Mouse (Mus musculus) embryonic facial prominence, embryonic 13.5 days (tissue): ENCODE measurements at regions not wholly inside any gene's neighbourhood (a gene's known extent, or its start where the extent isn't known, plus 50 kb on each side); places are given as distances from the start of the nearest gene placed in this dataset.

Experiments
- ATAC-seq: fragments of 200-750 bp; cut with Nextera tagmentation; 2 replicates; pipeline ENCODE4 v1.8.0; 2017; ENCODE audit warnings: low read depth; ENCODE audit not compliant: insufficient number of reproducible peaks, insufficient read depth, low FRiP score, low TSS enrichment
- H3K27ac ChIP-seq: fragments of 300-500 bp; sonication (generic); 2 replicates; pipeline ENCODE4 v1.5.1; 2015; ENCODE audit warnings: moderate library complexity, mild to moderate bottlenecking, inconsistent platforms
- H3K27me3 ChIP-seq: fragments of 300-500 bp; sonication (generic); 2 replicates; pipeline ENCODE4 v1.6.1; 2015; ENCODE audit warnings: mild to moderate bottlenecking, inconsistent platforms
- H3K36me3 ChIP-seq: fragments of 300-500 bp; sonication (generic); 2 replicates; pipeline ENCODE4 v1.6.1; 2015; ENCODE audit warnings: mild to moderate bottlenecking, inconsistent platforms
- H3K4me1 ChIP-seq: fragments of 300-500 bp; sonication (generic); 2 replicates; pipeline ENCODE4 v1.6.1; 2015; ENCODE audit warnings: inconsistent platforms
- H3K4me2 ChIP-seq: fragments of 300-500 bp; sonication (generic); 2 replicates; pipeline ENCODE4 v1.6.1; 2015; ENCODE audit warnings: moderate library complexity, mild to moderate bottlenecking, inconsistent platforms
- H3K4me3 ChIP-seq: fragments of 300-500 bp; sonication (generic); 2 replicates; pipeline ENCODE4 v1.5.1; 2015; ENCODE audit warnings: mild to moderate bottlenecking, inconsistent platforms
- H3K9ac ChIP-seq: fragments of 300-500 bp; sonication (generic); 2 replicates; pipeline ENCODE4 v1.6.1; 2015; ENCODE audit warnings: mild to moderate bottlenecking, inconsistent platforms
- H3K9me3 ChIP-seq: fragments of 300-500 bp; sonication (generic); 2 replicates; pipeline ENCODE4 v1.6.1; 2016; ENCODE audit warnings: inconsistent platforms
- WGBS: fragments of 180-500 bp; shearing (Covaris S2); methylation state at CpG from one replicate; pipeline ENCODE4 v1.1.7; 2015; ENCODE audit warnings: mixed read lengths; 5-methylcytosine and 5-hydroxymethylcytosine counted together

- Histone ChIP-seq H3K4me3 (no peak overlapping the region), H3K36me3 (no peaks in the 10 kb centered on the region), H3K9me3 (no peaks in the 10 kb centered on the region), H3K4me2 (no peak overlapping the region), H3K4me1 (no peaks in the 10 kb centered on the region), H3K27me3 (no peaks in the 10 kb centered on the region), H3K27ac (no peak overlapping the region), H3K9ac (no peak overlapping the region)
- no peak for ATAC-seq
- WGBS = 67% methylated on average over 9 of the region's 9 CpGs
Measured at GRCm38 (mm10) chr7:69890503-69891061, 476.0 kb downstream of the Nr2f2 start.

GRCm38 (mm10) chr7:69888251-69888650, 478.3 kb downstream of the Nr2f2 start:
- H3K27ac ChIP-seq = no peak overlapping the region
- WGBS = 86% methylated on average over 7 of the region's 7 CpGs

GRCm38 (mm10) chr7:69877031-69877430, 489.5 kb downstream of the Nr2f2 start:
- ATAC-seq = no peak
- Histone ChIP-seq H3K4me3 (no peak overlapping the region), H3K9me3 (no peaks in the 10 kb centered on the region), H3K27me3 (no peaks in the 10 kb centered on the region), H3K4me1 (no peaks in the 10 kb centered on the region), H3K36me3 (no peaks in the 10 kb centered on the region), H3K27ac (no peak overlapping the region), H3K9ac (no peak overlapping the region), H3K4me2 (no peak overlapping the region)

More at GRCm38 (mm10) chr7:69888251-69888650, 478.3 kb downstream of the Nr2f2 start:
- Histone ChIP-seq H3K27me3 (no peaks in the 10 kb centered on the region), H3K36me3 (no peaks in the 10 kb centered on the region), H3K4me2 (no peak overlapping the region), H3K4me1 (no peaks in the 10 kb centered on the region), H3K9me3 (no peaks in the 10 kb centered on the region), H3K4me3 (no peak overlapping the region), H3K9ac (no peak overlapping the region)
- no peak for ATAC-seq

DNA sequence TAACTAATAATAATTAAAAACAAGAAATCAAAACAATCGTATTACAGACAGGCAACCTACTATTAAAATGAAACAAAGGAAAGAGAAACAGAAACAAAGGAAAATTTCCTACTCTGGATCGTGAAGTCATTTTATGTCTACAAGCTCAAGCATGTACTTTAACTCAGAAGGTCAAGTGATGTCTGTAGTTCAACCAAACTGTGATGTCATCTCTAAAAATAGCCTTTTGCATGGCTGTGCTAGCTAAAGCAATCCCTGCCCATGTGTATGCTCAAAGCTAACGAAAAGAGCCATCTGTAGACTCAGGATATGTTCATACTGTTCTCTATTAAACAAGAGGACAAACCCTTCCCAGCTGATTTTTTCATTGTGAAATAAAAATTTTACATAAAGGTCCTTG, 500.7 kb downstream of the Nr2f2 start:
- Histone ChIP-seq H3K27me3 (no peaks in the 10 kb centered on the region), H3K9me3 (no peaks in the 10 kb centered on the region), H3K27ac (no peak overlapping the region), H3K4me2 (no peak overlapping the region), H3K4me3 (no peak overlapping the region), H3K36me3 (no peaks in the 10 kb centered on the region), H3K9ac (no peak overlapping the region), H3K4me1 (no peaks in the 10 kb centered on the region)
- no peak for ATAC-seq
- WGBS = 88% methylated on average over 3 of the region's 3 CpGs

DNA sequence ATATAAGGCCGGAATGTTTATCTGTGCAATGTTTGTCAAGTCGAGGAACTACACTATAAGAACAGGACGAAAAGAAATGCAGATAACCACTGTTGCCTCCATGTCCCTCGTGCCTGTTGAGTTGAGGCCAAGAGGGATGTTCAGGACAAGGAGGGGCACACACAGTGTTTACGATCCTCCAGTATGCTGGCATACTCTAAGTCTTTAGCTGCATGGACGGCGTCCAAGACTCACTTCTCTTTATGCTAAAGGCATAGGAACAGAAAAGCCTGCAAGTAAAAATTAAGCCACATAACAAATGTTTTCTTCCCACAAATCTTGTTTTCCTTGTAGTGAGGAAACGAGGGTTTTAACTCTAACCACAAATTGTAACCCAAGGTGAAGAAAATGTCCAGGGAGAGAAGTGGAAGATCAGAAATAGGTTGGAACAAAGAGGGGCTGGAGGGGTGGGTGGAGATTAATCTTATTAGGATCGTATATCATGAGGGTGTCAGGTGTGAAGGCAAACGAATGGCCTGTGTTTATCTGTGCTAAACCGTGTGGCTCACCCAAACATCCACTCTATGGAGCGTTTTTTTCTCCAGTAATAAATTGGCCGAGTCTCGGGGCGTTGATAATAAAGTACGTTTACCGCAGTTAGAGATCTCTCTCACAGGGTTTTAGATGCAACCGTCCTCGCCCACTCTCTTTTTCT, 521.8 kb downstream of the Nr2f2 start:
- WGBS = 69% methylated on average over 19 of the region's 19 CpGs
- Histone ChIP-seq H3K36me3 (no peaks in the 10 kb centered on the region), H3K9me3 (no peaks in the 10 kb centered on the region), H3K9ac (no peak overlapping the region), H3K27me3 (no peaks in the 10 kb centered on the region), H3K27ac (no peak overlapping the region), H3K4me1 (no peaks in the 10 kb centered on the region), H3K4me2 (no peak overlapping the region), H3K4me3 (no peak overlapping the region)
- no peak for ATAC-seq

DNA sequence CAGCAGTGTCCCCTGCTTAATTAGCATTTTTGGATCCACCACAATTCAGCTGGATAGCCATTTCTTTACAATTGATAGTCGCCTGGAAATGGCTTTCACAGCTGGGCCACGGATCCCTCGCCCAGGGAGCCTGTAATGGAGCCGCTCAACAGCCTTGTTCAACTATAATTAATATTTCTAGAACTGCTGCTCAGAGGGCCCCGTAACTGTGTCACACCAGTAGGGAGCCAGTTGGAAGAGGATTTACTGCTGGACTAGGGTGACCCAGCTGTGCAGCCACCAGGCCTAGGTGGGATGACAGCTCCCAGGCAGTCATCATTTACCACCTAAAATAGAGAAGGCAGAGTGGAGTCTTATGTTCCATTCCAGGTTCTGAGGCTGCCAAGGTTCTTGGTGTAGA, 529.2 kb downstream of the Nr2f2 start:
- H3K4me1 ChIP-seq = no peaks in the 10 kb centered on the region
- no peak overlapping the region for H3K9ac ChIP-seq
- no peak overlapping the region for H3K4me2 ChIP-seq
- H3K9me3 ChIP-seq = no peaks in the 10 kb centered on the region
- H3K27me3 ChIP-seq = no peaks in the 10 kb centered on the region
- no peak overlapping the region for H3K4me3 ChIP-seq
- H3K36me3 ChIP-seq = no peaks in the 10 kb centered on the region
- 89% methylated on average over 5 of the region's 5 CpGs for WGBS
- no peak for ATAC-seq
- H3K27ac ChIP-seq = no peak overlapping the region

GRCm38 (mm10) chr7:69827251-69827650, 539.3 kb downstream of the Nr2f2 start:
- Histone ChIP-seq H3K27ac (no peak overlapping the region), H3K4me3 (no peak overlapping the region), H3K4me1 (no peaks in the 10 kb centered on the region), H3K36me3 (no peaks in the 10 kb centered on the region), H3K9ac (no peak overlapping the region), H3K27me3 (0 out of 2 replicates have a peak, but pooled peaks cover 3% of the 10 kb centered on the region), H3K4me2 (no peak overlapping the region), H3K9me3 (no peaks in the 10 kb centered on the region)
- no peak for ATAC-seq
- WGBS = 55% methylated on average over 8 of the region's 8 CpGs

DNA sequence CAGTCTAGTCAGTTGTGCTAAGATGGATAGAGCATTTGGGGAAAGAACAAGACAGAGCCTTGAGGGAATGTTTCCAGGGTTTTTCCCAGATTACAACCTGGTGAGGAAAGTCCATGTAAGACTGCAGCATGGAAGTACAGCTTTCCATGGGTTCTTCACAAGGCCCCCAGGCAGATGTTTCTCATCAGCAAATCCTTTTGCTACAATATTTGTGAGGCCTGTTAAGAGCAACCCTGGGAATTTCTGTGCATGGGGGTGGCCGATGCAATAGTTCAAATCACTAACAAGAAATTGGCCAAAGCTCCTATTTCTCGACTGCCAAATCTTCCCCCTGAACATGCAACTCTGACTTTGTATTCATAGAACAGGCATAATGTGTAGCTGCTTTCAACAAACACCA, 546.0 kb downstream of the Nr2f2 start:
- Histone ChIP-seq H3K4me2 (no peak overlapping the region), H3K36me3 (no peaks in the 10 kb centered on the region), H3K4me1 (no peaks in the 10 kb centered on the region), H3K9ac (no peak overlapping the region), H3K27ac (no peak overlapping the region), H3K9me3 (no peaks in the 10 kb centered on the region), H3K27me3 (0 out of 2 replicates have a peak, but pooled peaks cover under 1% of the 10 kb centered on the region), H3K4me3 (no peak overlapping the region)
- no peak for ATAC-seq
- WGBS = 69% methylated on average over 2 of the region's 2 CpGs

DNA sequence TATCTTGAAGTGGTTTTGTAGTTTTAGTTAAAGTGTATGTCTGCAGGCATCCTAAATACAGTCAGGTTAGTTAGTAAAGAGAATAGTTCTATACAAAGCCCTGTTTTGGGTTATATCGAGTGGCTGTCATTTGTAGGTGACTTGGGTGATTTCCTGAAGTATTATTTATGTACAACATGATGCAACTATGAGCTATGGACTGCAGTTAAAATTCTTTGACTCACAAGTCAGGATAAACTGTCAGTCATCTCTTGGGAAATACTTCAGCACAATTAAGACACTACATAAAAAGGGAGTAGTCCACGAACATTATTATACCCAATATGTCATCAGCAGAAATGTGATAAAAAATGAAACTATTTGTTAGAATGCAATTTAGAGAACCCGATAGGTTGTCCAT, 554.2 kb downstream of the Nr2f2 start:
- WGBS = 78% methylated on average over 3 of the region's 3 CpGs
- Histone ChIP-seq H3K4me3 (no peak overlapping the region), H3K27me3 (no peaks in the 10 kb centered on the region), H3K4me2 (no peak overlapping the region), H3K9me3 (no peaks in the 10 kb centered on the region), H3K9ac (no peak overlapping the region), H3K27ac (no peak overlapping the region), H3K36me3 (no peaks in the 10 kb centered on the region), H3K4me1 (0 out of 2 replicates have a peak, but pooled peaks cover under 1% of the 10 kb centered on the region)
- no peak for ATAC-seq

- no peak for ATAC-seq
- 44% methylated on average over 5 of the region's 5 CpGs for WGBS
- Histone ChIP-seq H3K36me3 (no peaks in the 10 kb centered on the region), H3K9ac (no peak overlapping the region), H3K4me3 (no peak overlapping the region), H3K4me2 (no peak overlapping the region), H3K27ac (no peak overlapping the region), H3K27me3 (no peaks in the 10 kb centered on the region), H3K9me3 (no peaks in the 10 kb centered on the region), H3K4me1 (0 out of 2 replicates have a peak, but pooled peaks cover 3% of the 10 kb centered on the region)
Measured at GRCm38 (mm10) chr7:69810873-69811272, 555.7 kb downstream of the Nr2f2 start.

DNA sequence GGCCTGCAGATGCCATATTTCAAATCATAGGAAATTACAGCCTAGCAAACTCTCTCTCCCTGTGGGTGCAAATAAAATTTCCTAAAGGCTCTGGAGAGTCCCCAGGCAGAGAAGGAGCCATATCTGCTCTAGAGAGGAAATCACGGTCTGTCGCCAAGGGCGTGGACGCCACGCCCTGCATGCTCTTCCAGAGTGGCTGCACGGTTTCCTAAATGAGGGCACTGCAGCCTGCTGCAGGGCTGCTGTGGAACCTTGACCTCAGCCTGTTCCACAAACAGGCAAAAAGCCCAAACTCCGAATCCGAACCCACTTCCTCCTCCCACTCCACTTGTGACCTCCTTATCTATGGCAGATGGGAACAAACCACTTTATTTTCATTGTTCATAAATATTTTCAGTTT, 559.3 kb downstream of the Nr2f2 start:
- Histone ChIP-seq H3K4me3 (no peak overlapping the region), H3K4me1 (0 out of 2 replicates have a peak, but pooled peaks cover 3% of the 10 kb centered on the region), H3K9ac (no peak overlapping the region), H3K27me3 (no peaks in the 10 kb centered on the region), H3K27ac (no peak overlapping the region), H3K4me2 (no peak overlapping the region), H3K9me3 (no peaks in the 10 kb centered on the region), H3K36me3 (no peaks in the 10 kb centered on the region)
- ATAC-seq = no peak
- WGBS = 43% methylated on average over 8 of the region's 8 CpGs

- 77% methylated on average over 5 of the region's 5 CpGs for WGBS
- H3K36me3 ChIP-seq = no peaks in the 10 kb centered on the region
- ATAC-seq = no peak
Measured at GRCm38 (mm10) chr7:69770980-69771348, 595.6 kb downstream of the Nr2f2 start.

More at GRCm38 (mm10) chr7:69770980-69771348, 595.6 kb downstream of the Nr2f2 start:
- no peak overlapping the region for H3K4me2 ChIP-seq
- peaks cover 2% of the 10 kb centered on the region; the same call in 1 of the 2 replicates for H3K27me3 ChIP-seq
- H3K27ac ChIP-seq = no peak overlapping the region
- no peak overlapping the region for H3K4me3 ChIP-seq
- no peak overlapping the region for H3K9ac ChIP-seq
- no peaks in the 10 kb centered on the region for H3K4me1 ChIP-seq
- H3K9me3 ChIP-seq = no peaks in the 10 kb centered on the region
